Mouse (Mus musculus) ES-E14 (cell line): ENCODE measurements around the gene Npcd. TPM values are rescaled to one million over a fixed set of nuclear protein-coding genes. Genes with fewer than 3 reads are reported as not detected.

ENCODE experiments used
- DNase-seq: peaks from one replicate; pipeline ENCODE4 v3.0.0-alpha.2; 2013; ENCODE audit warnings: low read depth, low spot score
- H3K27ac ChIP-seq: 2 replicates; pipeline ENCODE4 v1.5.1; 2012; ENCODE audit warnings: low read depth, mild to moderate bottlenecking, low read length, moderate library complexity, mixed read lengths; ENCODE audit not compliant: poor library complexity, insufficient read depth, severe bottlenecking
- H3K36me3 ChIP-seq: 2 replicates; pipeline ENCODE4 v1.6.1; 2012; ENCODE audit warnings: mild to moderate bottlenecking, low read length, moderate library complexity, mixed read lengths; ENCODE audit not compliant: control insufficient read depth, poor library complexity, insufficient read depth, severe bottlenecking
- H3K4me1 ChIP-seq, 2 experiments: fragments of 150-350 bp in 1 of 2; sonication (generic) in 1 of 2; 2 replicates each; pipeline ENCODE4 v1.6.1; 2012; ENCODE audit warnings: low read length in 2 of 2, mild to moderate bottlenecking in 1 of 2, mixed read lengths in 1 of 2; ENCODE audit not compliant: control insufficient read depth in 2 of 2, insufficient read depth in 2 of 2, poor library complexity in 1 of 2
- H3K4me3 ChIP-seq, 2 experiments: fragments of 150-350 bp in 1 of 2; sonication (generic) in 1 of 2; 2 replicates each; pipeline ENCODE4 v1.5.1; 2012; ENCODE audit warnings: low read length in 2 of 2, low read depth in 1 of 2, mild to moderate bottlenecking in 1 of 2, mixed read lengths in 1 of 2; ENCODE audit not compliant: insufficient read depth in 1 of 2, poor library complexity in 1 of 2, severe bottlenecking in 1 of 2
- H3K9ac ChIP-seq: 2 replicates; pipeline ENCODE4 v1.6.1; 2012; ENCODE audit warnings: low read depth, mild to moderate bottlenecking, low read length, mixed read lengths; ENCODE audit not compliant: poor library complexity, insufficient read depth, severe bottlenecking
- H3K9me3 ChIP-seq: fragments of 150-350 bp; sonication (generic); 2 replicates; pipeline ENCODE4 v1.6.1; 2012; ENCODE audit warnings: low read depth, mild to moderate bottlenecking, low read length; ENCODE audit not compliant: control insufficient read depth, insufficient read depth
- CHD2 ChIP-seq: IDR thresholded peaks from 2 replicates; pipeline ENCODE4 v1.6.1; 2014; ENCODE audit warnings: mild to moderate bottlenecking, low read depth, low read length, inconsistent platforms
- HCFC1 ChIP-seq: IDR thresholded peaks from 2 replicates; pipeline ENCODE4 v1.6.1; 2012; ENCODE audit warnings: low read length, inconsistent platforms, borderline replicate concordance; ENCODE audit not compliant: insufficient read depth
- MAFK ChIP-seq: IDR thresholded peaks from 2 replicates; pipeline ENCODE4 v1.6.1; 2014; ENCODE audit warnings: mild to moderate bottlenecking, low read depth, low read length, inconsistent platforms; ENCODE audit not compliant: insufficient read depth
- ZC3H11A ChIP-seq: IDR thresholded peaks from 2 replicates; pipeline ENCODE4 v1.6.1; 2012; ENCODE audit warnings: low read depth, mild to moderate bottlenecking, inconsistent platforms, low read length, borderline replicate concordance
- ZNF384 ChIP-seq: IDR thresholded peaks from 2 replicates; pipeline ENCODE4 v1.6.1; 2012; ENCODE audit warnings: low read depth, low read length, inconsistent platforms
- in situ Hi-C, 2 experiments: fragments of 600-800 bp; cut with MboI; formaldehyde crosslinking; loops; one replicate each; pipeline ENCODE4 v1.15.1; 2025; ENCODE audit warnings: low sequenced_read_pairs in 2 of 2, inconsistent platforms in 1 of 2; ENCODE audit not compliant: unreplicated experiment in 2 of 2
- total RNA-seq: library from RNA; depleted of rRNA; stranded (reverse); fragments of 300-350 nt; gene quantifications from 2 replicates; pipeline ENCODE4 v1.2.3, GENCODE M21; 2012

Gene Npcd
- total RNA-seq, 1 experiment: 3.4 TPM

DNA sequence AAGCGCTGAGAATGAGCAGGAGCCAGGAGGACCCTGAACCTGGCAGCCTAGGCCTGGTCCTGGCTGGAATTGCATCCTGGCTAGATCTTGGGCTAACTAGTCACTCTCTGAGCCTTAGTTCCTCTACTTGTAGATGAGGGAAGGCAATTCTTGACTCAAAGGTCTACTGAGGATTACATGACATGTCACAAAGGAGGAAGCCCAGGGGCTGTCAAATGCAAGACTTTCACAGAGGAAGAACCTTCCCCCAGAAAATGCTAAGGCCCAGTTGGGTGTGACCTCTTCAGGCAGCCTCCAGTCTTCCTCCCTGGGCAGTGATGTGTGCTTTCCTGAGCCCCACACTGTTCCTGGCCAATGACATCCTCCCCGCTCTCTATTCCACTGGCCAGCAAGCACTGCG, 76.9 kb downstream of the Npcd start:
- Histone ChIP-seq H3K4me1 (peaks cover 0 to 6% of the 10 kb centered on the region in 2 experiments; a peak in 1 of 4 replicates), H3K9ac (no peak overlapping the region), H3K36me3 (no peaks in the 10 kb centered on the region), H3K9me3 (no peaks in the 10 kb centered on the region), H3K27ac (no peak overlapping the region), H3K4me3 (no peak overlapping the region)
- no peak for DNase-seq
- in situ Hi-C loops: loop anchor here in 1 of 2 experiments (25.0 kb wide), 1 partner anchor 305 kb away; no protein-coding TSS in a partner anchor
- TF ChIP-seq ZNF384 (no peak), CHD2 (no peak), ZC3H11A (no peak), MAFK (no peak)

- H3K9ac ChIP-seq: no peak overlapping the region
- DNase-seq: no peak
- TF ChIP-seq MAFK (no peak), ZC3H11A (no peak), CHD2 (no peak), HCFC1 (no peak), ZNF384 (no peak)
- H3K36me3 ChIP-seq: no peaks in the 10 kb centered on the region
- H3K27ac ChIP-seq: no peak overlapping the region
- H3K9me3 ChIP-seq: no peaks in the 10 kb centered on the region
- in situ Hi-C loops: loop anchor here in 1 of 2 experiments (25.0 kb wide), 1 partner anchor 306 kb away; no protein-coding TSS in a partner anchor
- H3K4me1 ChIP-seq: peaks cover 0 to 3% of the 10 kb centered on the region in 2 experiments; a peak in 1 of 4 replicates
- H3K4me3 ChIP-seq: no peak overlapping the region
These were observed 77.9 kb downstream of the Npcd start for GRCm38 (mm10) chr15:79755977-79756625.

DNA sequence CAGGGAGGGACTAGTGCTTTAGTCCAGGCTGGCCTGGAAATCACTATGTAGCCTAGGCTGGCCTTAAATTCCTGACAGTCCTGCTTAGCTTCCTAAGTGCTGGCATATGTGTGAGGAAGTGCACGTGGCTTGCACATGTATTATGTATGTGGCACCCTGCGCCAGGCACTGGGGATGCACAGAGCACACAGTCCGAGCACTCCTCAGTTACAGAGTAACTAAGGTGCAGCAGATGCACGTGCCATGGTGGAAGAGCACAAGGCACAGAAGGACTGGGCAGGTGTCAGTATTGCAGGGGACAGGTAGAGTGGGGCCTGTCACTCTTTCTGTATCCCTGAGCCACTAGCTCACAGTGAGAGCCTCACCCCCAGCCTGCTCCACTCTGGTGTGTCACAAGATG, 78.9 kb downstream of the Npcd start:
- no peaks in the 10 kb centered on the region for H3K36me3 ChIP-seq
- in situ Hi-C loops: loop anchor here in 1 of 2 experiments (25.0 kb wide), 1 partner anchor 307 kb away; no protein-coding TSS in a partner anchor

GRCm38 (mm10) chr15:79753873-79754272, 80.2 kb downstream of the Npcd start:
- Histone ChIP-seq H3K4me3 (no peak overlapping the region), H3K9ac (no peak overlapping the region), H3K36me3 (no peaks in the 10 kb centered on the region), H3K4me1 (peaks cover 0 to 5% of the 10 kb centered on the region in 2 experiments; a peak in 1 of 4 replicates), H3K9me3 (no peaks in the 10 kb centered on the region), H3K27ac (no peak overlapping the region)
- no peak for DNase-seq
- TF ChIP-seq ZNF384: no peak
- no peak for TF ChIP-seq MAFK
- no peak for TF ChIP-seq HCFC1
- no peak for TF ChIP-seq CHD2
- TF ChIP-seq ZC3H11A: no peak
- in situ Hi-C loops: loop anchor here in 1 of 2 experiments (25.0 kb wide), 1 partner anchor 308 kb away; no protein-coding TSS in a partner anchor

More for the DNA sequence above, 78.9 kb downstream of the Npcd start:
- no peak for TF ChIP-seq ZC3H11A
- TF ChIP-seq ZNF384: no peak
- TF ChIP-seq MAFK: no peak
- TF ChIP-seq CHD2: no peak
- TF ChIP-seq HCFC1: no peak
- Histone ChIP-seq H3K9ac (no peak overlapping the region), H3K9me3 (no peaks in the 10 kb centered on the region), H3K27ac (no peak overlapping the region), H3K4me1 (peaks cover 0 to 3% of the 10 kb centered on the region in 2 experiments; a peak in 1 of 4 replicates), H3K4me3 (no peak overlapping the region)
- no peak for DNase-seq
